Mouse (Mus musculus) spleen, postnatal 10 days (tissue): Measurements from ENCODE around the gene Jph3.

Source experiments
- DNase-seq, 2 experiments: peaks; one replicate each; pipeline ENCODE4 v3.0.0; 2021 to 2022; ENCODE audit warnings: low spot score in 2 of 2

The Jph3 gene

DNA sequence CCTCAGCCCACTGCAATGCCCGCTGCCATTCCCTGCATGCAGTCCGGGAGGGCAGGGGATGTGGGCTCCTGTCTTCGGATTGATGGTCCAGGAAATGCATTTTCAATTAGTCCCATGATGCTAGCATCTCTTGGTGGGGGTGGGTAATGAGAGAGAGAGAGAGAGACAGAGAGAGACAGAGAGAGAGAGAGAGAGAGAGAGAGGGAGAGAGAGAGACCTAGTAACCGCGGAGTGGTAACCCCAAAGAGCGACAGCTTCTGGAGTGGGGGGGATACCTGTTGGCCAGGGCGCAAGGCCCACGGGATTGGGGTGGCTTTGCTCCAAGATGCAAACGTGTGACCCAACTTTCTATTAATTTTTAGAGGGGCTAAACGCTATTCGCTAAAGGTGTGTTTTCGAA is at the start of gene Jph3:
Gene Jph3, plus strand, starts transcription at position 301 of the 400 bp plus-strand sequence.
- no peak for DNase-seq

DNA sequence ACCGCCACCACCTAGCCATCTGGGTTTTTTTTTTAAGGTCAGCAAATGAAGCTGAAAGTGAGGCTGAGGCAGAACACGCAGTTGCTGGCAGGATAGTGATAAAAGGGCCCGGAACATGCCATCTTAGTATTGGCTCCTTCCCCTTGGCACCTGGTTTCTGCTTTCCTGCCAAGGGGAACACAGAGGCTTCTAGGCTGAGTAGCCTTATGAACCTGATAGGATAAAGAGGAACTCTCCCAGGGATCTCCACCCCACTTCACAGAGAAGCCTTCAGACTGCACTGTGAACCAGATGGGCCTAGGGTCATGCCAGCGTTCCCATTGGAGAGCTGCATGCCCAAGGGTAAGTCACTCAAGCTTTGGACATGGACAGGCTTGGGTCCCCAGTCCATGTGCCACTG is 48.5 kb upstream of the Jph3 start:
- no peak for DNase-seq

DNA sequence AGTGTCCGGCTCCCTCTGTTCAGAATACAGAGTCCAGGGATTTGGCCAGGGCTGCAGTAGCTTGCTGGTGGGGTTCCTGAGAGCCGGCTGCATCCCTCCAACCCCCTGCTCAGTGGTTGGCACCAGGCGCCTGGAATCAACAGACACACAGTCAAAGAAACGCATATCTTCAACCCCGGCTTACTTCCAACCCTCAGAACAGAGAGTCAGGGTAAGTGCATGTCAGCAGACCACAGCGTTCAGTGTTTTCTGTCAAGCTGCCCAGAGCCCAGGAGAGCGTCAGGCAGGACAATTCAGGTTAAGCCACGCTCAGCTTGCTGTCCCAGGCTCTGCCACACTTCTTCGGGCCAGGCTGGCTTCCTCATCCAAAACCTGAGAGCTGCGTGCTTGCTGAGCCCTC is 48.0 kb upstream of the Jph3 start:
- DNase-seq, result no peak

DNA sequence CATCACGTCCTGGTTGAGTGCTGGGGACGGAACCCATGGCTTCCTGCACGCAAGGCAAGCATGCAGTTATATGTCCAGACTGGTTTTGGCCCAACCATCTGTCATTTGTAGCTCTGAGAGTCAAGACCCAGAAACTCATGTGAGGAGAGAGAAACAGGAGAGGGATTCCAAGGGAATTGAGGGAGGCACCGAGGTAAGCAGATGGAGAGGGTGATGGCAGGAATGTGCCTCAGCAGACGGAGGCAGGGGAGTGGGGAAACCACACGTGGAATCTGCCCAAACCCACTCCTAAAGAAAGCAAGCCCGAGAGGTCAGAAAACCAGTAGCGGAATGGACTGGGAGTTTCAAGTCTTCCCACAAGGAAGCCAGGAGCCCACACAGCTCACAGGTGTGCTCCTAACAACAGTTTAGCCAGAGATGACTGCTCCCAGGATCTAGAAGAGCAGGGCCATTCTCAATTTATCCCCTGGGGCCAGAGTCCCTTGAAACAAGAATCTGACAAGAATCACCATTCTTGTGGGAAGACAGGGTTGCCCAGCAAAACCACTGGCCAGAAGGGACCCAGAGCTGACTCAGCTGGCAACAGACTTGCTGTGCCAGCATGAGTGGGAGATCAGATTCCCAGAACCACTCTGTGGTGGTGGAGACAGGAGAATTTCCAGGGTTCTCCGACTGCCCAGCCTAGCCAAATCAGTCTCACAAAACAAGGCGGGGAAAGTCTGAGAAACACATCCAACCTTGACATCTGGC is 46.2 kb upstream of the Jph3 start:
- DNase-seq, result no peak

DNA sequence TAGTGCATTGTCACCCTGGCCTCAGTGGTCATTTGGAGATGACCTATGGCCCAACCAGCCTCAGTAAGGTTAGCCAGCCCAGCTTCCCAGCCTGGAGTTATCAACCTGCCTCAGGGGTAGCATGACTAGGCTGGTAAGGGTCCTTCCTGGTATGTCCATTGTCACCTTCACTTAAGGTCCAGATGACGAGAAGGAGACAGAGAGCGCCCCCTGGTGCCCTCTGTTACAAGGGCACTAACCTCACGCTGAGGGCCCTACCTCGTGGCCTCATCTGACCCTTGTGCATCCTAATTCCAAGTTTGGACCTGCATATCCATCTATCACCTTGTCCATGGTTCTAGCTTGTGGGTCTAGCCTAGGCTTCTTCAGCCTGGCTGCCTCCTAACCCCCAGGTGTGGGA is 44.0 kb upstream of the Jph3 start:
- DNase-seq, result peak; percentile 22 to 61

DNA sequence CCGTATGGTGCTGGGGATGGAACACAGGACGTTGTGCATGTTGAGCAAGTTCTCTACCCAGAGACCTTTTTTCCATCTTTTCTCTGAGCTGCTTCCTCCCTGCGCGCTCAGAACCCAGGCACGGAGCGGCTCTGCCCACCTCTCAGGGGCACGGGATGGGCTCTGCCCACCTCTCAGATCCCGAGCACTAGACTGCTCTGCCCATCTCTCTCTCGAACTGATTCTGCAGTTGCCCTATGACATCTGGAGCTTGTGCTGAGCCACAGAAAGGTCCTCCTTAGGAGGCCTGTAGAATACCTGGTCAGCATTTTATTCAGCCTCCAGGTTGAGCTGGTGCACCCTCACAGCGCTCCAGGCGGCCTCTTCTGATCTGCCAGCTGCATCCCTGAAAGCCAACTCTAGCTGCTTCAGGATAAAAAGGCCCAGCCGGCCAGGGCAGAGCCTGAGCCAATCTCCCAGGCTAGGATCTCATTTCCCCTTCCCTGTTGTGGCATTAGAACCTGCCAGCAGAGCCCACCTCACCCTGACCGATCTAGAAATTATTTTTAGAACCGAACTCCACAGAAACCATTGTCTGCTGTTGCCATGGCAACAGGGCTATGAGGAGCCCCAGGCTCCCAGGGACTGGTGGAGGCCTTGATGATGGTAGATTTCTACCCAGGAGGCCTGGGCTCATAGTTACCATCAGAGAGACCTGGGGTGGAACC is 41.8 kb upstream of the Jph3 start:
- no peak for DNase-seq

DNA sequence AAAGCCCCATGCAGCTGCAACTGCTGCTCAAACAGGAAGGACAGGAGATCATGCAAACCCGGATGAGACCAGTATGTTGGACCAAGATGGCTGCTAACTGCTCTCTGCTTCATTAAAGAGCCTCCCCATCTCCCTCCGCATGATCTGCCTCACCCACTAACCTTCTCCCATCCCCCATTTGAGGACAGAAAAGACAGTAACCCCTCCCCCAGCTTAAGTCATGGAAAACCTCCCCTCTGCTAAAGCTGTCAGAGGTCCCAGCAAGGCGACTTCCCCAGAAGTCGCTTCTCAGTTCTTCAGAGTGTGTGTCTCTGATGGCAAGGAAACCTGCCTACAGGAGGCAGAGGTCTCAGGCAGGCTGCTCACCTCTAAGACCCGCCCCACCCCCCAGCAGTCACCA is 40.9 kb upstream of the Jph3 start:
- DNase-seq, result no peak

DNA sequence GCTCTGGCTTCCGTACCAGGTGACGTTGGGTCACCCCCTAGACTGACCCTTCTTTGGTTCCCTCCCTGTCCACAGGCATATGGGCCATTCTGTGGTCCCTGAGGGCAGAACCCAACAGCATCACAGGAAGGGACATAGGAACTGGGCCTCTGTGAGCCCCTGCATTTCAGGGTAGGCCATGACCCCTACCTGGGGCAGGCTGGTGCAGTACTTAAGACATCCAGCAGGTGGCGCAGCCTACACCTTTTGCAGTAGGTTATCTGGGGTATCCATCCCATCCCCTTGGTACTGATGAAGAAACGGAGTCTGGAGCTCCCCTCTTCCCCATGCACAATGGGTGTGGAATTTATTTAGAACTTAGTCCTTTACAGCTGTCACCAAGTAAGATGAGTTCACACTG is 35.0 kb upstream of the Jph3 start:
- peak; percentile 44 to 68 for DNase-seq

DNA sequence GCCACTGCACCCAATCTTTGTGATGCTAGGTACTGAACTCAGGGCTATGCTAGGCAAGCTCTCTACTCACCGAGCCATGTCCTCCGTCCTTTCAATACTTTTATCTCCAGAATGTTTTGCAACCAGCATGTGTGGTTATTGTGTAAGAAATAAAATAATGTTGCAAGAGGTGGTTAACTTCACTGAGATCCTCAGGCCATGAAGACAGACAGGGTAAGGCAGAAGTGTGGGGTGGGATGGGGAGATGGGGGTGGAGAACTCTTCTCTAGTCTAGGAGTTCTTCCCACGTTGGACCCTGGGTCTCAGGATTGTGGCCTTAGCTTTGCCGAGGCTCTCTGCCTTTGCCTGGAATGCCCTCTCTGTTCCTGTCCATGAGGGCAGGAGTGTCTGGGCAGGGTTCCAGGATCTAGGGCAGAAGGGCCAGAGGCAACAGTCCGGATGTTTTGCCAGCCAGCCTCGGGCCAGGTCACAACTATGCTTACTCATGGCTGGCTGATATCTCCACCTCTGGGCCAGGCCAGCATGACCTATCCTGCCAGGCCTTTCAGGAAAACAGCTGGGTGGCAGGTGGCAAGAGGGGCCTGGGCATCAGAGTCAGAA is 33.7 kb upstream of the Jph3 start:
- DNase-seq, result no peak

DNA sequence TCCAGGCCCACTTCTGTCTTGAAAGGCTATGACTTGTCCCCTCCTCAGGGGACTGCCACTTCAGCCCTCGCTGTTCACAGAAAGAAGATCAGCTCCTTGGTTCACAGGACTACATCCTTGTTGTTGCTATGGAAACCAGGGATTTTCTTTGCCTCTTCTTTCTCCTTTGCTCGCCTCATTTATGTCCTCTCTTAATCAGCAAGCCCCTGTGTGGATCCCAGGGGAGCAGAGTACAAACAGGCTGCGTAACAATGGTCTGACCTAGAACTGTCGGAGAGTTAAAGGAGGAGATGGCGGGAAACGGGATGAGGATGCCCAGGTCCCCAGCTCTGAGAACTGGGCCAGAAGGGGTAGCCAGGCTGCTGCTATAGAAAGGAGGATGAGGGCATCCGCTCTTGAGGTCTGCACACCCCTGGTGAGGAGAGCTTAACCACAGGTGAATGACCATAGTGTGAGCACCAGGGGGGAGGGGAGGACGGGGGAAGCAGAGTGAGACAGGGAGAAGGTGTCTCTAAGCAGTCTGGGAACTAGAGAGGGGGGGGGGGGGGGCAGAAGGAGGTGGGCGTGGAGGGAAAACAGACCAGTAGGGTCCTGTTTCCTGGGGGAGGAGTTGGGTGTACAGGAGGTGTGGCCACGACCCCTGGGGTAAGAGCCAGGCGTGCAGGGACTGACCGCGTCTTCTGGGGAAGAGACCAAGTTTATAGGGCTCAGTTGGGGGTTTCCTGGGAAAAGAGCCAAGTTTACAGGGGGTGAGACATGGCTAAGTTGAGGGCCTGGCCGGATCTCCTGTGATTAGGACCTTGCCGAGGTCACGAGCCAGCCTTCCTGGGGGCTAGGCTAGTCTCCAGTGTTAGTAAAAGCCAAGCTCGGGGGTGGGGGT is 31.4 kb upstream of the Jph3 start:
- no peak for DNase-seq

DNA sequence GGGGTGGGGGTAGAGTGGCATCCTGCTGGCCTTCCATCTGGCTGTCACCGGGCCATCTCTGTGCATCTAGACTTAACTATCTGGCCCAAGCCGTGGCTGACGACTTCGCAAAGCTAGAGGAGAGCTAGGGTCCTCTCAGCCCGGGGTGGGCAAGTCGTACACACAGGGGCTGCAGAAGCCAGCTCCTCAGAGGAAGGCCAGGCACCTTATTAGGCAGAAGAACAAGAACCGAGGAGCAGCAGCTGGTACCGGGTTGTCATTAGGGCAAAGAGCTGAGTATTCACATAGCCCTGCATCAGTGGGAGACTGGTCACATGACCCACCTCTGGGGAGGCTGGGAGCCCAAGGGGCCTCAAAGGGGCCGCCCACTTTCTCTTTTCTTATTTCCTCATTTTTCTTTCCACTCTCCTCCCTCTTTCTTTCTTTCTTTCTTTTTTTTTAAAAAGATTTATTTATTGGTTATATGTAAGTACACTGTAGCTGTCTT is 30.8 kb upstream of the Jph3 start:
- no peak for DNase-seq

DNA sequence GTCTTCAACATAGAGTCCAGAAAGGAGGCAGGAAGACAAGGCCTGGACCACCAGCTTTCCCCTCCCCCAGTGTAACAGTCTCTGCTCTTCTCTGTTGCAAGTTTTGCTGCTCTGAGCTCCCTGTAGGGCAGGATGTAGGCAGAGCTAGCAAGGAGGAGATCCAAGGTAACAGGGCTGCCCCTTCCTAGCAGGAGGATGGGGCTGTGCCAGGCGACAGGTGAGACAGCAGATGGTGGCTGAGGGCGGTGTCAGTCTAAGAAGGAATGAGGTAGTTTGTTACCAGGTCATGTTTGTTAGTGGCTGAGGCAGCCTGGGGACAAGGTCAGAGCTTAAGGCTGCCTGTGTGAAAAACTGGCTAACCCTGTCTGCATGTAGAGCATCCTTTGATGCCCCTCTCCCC is 29.5 kb upstream of the Jph3 start:
- no peak for DNase-seq

DNA sequence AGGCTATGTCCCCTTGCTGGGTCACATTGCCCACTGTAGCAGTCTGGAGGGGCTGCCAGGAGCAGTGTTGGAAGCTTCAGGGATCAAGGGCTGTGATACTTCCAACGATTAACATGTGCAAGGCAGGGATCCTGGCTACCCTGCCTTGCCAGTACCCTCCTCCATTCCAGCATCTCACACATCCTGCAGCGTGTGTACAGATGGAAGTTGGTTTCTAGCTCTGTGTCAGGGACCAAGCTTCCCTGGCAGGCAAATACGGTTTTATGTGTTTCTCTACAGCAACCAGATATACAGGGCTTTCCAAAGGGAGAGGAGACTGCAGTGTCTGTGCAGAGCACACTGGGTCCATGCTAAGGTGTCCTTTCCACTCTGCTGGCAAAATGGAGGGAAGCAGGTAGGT is 24.2 kb upstream of the Jph3 start:
- no peak for DNase-seq

DNA sequence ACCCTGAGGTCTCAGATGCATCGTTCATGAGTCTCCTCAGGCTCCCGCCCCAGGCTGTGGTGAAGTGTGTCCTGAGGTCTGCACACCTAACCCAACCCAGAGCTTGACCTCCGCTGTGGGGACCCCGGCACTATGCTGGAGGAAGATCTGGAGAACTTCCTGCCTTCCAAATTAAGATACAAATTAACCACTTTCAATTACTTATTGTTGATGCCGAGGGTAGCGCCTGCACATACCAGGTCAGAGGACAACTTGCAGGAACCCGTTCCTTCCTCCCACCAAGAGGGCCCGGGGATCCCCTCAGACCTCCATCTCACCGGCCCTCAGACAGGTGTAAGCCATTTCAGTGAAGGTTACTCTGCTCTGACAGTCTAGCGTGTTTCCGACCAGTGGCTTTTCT is 22.5 kb upstream of the Jph3 start:
- DNase-seq, result no peak

DNA sequence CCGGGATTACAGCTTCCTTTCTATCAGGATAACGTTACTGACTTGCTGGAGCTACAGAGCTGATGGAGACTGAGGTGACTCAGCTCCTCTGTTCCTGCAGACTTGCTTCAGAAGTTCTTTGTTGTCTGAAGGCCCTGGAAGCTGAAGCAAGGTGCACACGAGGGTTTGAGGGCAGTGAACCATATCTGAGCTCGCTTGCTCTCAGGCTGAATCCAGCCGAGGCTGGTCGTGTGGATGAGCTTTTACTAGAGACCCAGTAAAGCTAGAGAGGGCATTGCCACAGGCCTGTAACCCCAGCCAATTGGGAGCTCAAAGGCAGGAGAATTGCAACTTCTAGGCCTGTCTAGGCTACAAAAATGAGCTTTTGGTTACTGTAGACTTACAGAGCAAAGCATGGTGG is 21.0 kb upstream of the Jph3 start:
- DNase-seq, result no peak

DNA sequence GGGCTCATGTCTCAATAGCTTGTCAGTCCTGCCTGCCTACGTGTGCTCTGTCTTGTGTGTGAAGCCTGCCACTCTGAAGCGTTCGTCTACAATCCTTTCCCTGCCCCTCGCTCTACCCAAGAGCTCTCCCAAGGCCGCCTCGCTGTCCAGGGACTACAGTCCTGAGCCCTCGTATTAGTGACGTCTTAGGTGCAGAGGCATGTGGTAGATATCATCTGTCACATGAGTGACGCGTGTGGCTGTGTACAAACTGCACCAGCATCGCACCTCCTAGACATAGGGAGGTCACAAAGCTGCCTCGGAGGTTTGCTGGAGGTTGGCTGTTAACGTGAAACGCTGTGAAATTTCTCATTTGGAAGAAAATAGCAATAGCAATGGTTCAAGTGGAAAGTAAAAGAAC is 11.9 kb upstream of the Jph3 start:
- DNase-seq, result no peak

DNA sequence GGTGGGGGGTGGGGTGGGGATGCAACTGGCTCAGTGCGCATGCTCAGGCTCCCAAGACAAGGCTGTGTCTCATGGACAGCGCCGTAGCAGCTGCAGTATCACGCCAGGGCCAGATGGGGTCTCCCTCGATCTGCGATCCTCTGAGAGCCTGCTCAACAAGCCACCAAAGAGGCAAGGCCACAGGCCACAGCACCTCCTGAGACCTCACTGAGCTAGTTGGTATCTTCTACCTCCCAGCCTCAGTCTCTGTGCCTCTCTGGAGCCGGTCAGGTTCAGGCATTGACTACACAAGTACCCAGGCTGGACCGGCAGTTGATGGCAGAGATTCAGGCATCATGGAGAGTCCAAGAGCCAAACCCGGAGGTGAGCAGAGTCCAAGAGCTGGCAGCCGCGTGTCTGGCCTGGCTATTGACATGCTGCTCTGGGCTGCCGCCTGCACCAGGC is 11.4 kb upstream of the Jph3 start:
- DNase-seq, result peak in 1 of 2 experiments; percentile 61

DNA sequence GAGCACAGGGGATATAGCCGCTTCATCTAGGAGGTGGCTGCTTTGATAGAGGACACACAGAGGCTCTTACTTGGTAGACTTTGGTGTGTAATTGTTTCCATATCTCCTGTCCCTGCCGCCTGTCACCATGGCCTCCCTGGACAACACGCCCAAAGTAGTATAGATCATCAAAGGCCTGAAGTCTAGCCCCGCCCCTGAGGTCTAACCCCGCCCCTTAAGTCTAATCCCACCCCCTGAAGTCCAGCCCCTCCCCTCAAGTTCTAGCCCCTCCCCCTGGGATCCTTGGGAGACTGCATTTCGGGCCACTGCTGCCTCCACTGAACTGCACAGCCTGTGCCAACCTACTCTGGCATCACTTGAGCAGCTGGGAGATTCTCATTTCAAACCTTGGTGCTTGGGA is 10.5 kb upstream of the Jph3 start:
- no peak for DNase-seq

DNA sequence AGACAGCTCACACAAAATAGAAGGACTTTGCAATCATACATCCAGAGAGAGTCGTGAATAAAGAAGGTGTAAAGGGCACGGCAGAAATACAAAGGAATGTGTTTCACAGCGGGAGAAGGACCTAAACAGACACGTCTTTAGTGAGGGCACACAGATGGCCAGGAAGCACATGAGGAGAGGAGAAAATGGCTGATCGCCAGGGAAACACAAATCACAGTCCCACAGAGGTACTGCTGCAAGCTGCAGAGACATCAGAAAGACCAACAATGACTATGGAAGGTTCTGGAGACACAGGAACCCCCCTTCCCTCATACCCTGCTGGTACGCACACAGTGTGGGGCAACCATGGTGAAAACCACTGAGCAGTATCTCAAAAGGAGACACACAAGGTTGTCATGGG is 8.4 kb upstream of the Jph3 start:
- DNase-seq, result no peak

DNA sequence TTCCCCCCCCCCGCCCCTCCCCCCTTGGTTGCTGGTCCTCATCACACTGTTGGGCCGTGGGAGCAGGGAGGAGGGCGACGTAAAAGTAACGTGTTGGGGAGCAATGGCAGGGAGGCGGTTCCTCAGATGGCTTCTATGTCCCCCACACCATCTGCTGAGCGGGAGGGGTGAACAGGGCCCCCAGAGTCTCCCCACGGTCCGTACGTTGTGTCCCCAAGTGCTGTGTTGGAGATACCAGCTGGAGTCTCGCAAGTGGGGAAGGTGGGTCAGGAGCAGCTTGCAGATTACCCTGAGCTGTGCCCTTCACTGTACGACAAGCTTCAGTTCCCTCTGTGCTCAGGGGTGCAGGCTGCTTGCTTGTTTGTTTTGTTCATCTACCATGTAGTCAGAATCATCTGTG is 5.6 kb upstream of the Jph3 start:
- no peak for DNase-seq

DNA sequence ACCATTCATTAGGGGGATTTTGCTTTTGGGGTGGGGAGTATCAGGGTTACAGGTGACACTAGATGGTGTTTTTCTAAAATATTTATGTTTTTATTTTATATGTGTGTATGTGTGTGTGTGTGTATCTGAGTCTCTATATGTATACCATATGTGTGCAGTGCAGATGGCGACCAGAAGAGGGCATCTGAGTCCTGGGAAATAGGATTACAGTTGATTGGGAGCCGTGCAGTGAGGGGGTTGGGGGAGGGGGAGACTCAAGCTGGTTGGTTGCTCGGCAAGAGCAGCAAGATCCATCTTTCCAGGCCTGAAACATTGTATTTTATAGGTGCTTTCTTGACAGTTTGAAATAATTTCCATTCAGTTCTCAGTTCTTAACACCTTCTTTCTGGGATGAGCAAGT is 2.3 kb upstream of the Jph3 start:
- DNase-seq, result no peak

DNA sequence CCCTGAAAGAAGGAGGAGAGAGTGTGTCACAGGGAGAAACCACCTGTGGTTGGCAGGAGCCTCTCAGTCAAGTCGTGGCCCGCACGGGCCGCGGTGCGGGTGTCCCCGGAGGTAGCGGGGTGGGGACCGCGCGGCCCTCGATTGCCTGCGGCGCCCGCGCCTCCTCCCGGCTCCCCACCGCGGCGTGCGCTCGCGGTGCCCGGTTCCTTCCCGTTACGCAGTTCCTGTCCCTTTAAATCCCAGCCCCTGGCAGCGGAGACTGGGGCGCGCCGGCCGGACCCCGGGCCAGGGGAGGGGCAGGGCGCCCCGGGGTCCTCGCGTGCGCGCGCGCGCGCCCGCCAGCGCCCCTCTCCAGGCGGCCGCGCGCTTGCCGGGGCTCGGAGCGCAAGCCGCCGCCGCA is 331 bp downstream of the Jph3 start:
- DNase-seq, result no peak
